Mouse (Mus musculus): ENCODE measurements at regions not wholly inside any gene's neighbourhood (a gene's known extent, or its start where the extent isn't known, plus 50 kb on each side); places are given as distances from the start of the nearest gene placed in this dataset.

- no peak overlapping the region for H3K4me3 ChIP-seq (replicated peaks)
- WGBS: 45% methylated on average over 2 of the region's 2 CpGs
- no peak overlapping the region for H3K27ac ChIP-seq
- H3K4me2 ChIP-seq (replicated peaks): no peak overlapping the region
- H3K27me3 ChIP-seq (replicated peaks): no peaks in the 10 kb centered on the region
- H3K9ac ChIP-seq: no peak overlapping the region
- no peaks in the 10 kb centered on the region for H3K4me1 ChIP-seq (replicated peaks)
- ATAC-seq: no peak
- no peaks in the 10 kb centered on the region for H3K36me3 ChIP-seq
- H3K9me3 ChIP-seq: no peaks in the 10 kb centered on the region
Measured at GRCm38 (mm10) chr3:48911758-48912157, 845.4 kb downstream of the Pcdh18 start.

DNA sequence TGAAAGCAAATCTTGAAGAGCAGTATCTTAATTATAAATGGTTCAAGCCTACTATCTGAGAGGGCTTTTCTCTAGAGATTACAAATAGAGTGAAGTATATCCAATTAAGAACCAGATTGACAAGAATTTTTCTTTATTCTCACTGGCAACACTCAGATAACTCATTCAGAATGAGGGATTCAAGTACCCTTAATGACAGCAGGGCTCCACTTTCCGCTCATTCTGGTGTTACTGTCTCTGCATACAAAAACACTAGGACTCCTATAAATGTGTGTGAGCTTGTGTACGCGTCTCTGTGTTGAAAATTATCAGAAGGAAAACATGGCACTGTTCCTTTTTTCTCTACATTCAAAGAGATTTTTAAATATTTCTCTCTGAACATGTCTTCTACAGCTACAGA lies 866.7 kb downstream of the Pcdh18 start:
- H3K4me2 ChIP-seq (replicated peaks): no peak overlapping the region
- ATAC-seq: no peak
- no peaks in the 10 kb centered on the region for H3K36me3 ChIP-seq
- no peaks in the 10 kb centered on the region for H3K27me3 ChIP-seq (replicated peaks)
- no peak overlapping the region for H3K4me3 ChIP-seq (replicated peaks)
- H3K4me1 ChIP-seq (replicated peaks): no peaks in the 10 kb centered on the region
- no peak overlapping the region for H3K9ac ChIP-seq
- H3K27ac ChIP-seq: no peak overlapping the region
- no peaks in the 10 kb centered on the region for H3K9me3 ChIP-seq
- WGBS: 86% methylated on average over 3 of the region's 3 CpGs

DNA sequence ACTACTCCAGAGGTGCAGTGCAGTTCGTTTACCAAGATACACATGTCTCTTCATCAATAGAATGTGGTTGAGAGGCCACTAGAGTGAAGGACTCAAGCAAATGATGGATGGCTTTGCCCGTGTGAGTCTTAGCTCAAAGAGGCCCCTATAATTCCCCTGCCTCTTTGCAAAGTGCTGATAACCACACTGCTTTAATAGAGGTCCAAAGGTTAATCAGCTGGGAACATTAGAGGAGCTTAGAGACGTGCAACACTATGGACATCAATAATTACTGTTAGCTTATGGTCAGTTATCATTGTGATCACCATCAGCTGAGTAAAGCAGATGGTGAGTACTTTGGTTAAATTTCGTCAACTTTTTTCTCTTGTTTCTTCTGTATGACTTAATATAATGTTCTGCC lies 869.2 kb downstream of the Pcdh18 start:
- Histone ChIP-seq H3K9me3 (no peaks in the 10 kb centered on the region), H3K4me3 (replicated peaks) (no peak overlapping the region), H3K4me2 (replicated peaks) (no peak overlapping the region), H3K4me1 (replicated peaks) (no peaks in the 10 kb centered on the region), H3K27ac (no peak overlapping the region), H3K36me3 (no peaks in the 10 kb centered on the region), H3K9ac (no peak overlapping the region), H3K27me3 (replicated peaks) (no peaks in the 10 kb centered on the region)
- 34% methylated on average over 4 of the region's 4 CpGs for WGBS
- peak; percentile 55; the same call in 1 of the 2 replicates for ATAC-seq

GRCm38 (mm10) chr3:48869527-48869926 lies 887.6 kb downstream of the Pcdh18 start:
- ATAC-seq: no peak
- 73% methylated on average over 2 of the region's 2 CpGs for WGBS
- Histone ChIP-seq H3K27me3 (replicated peaks) (no peaks in the 10 kb centered on the region), H3K36me3 (no peaks in the 10 kb centered on the region), H3K4me2 (replicated peaks) (no peak overlapping the region), H3K4me1 (replicated peaks) (no peaks in the 10 kb centered on the region), H3K9me3 (no peaks in the 10 kb centered on the region), H3K9ac (no peak overlapping the region), H3K27ac (no peak overlapping the region), H3K4me3 (replicated peaks) (no peak overlapping the region)

DNA sequence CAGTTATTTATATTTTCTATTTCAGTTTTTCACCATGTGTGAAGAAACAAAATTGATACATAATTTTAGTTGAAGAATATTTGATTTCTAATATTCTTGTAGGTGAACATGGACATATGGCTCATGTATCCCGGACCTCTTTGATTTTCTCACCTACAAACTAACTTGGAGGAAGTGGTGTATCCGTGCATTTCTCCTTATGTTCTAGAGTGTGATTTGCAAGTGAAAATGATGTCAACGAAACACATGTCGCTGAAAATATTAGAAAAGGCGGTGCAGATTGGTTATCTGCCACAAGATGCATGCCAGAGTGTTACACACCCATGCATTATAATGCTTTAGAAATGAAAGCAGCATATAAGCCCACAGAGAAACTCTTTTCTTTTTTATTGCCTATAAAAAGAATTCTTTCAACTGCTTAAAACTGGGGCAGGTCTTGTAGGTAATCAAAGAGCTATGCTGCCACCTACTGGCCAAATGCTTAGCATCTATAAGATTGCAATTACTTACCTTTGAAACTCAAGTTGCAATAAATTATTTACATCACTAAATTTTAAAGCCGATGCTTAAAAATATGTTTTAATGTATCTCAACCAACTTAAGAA lies 911.0 kb downstream of the Pcdh18 start:
- Histone ChIP-seq H3K36me3 (no peaks in the 10 kb centered on the region), H3K4me2 (replicated peaks) (no peak overlapping the region), H3K4me1 (replicated peaks) (no peaks in the 10 kb centered on the region), H3K9ac (no peak overlapping the region), H3K4me3 (replicated peaks) (no peak overlapping the region), H3K27me3 (replicated peaks) (no peaks in the 10 kb centered on the region), H3K27ac (no peak overlapping the region), H3K9me3 (no peaks in the 10 kb centered on the region)
- 46% methylated on average over 6 of the region's 6 CpGs for WGBS
- ATAC-seq: no peak

GRCm38 (mm10) chr3:48840692-48841091 lies 916.4 kb downstream of the Pcdh18 start:
- Histone ChIP-seq H3K4me2 (replicated peaks) (no peak overlapping the region), H3K4me1 (replicated peaks) (no peaks in the 10 kb centered on the region), H3K27me3 (replicated peaks) (no peaks in the 10 kb centered on the region), H3K4me3 (replicated peaks) (no peak overlapping the region), H3K36me3 (no peaks in the 10 kb centered on the region), H3K9ac (no peak overlapping the region), H3K9me3 (no peaks in the 10 kb centered on the region), H3K27ac (no peak overlapping the region)
- no peak for ATAC-seq
- WGBS: 67% methylated on average over 3 of the region's 3 CpGs

- Histone ChIP-seq H3K4me2 (replicated peaks) (no peak overlapping the region), H3K4me1 (replicated peaks) (no peaks in the 10 kb centered on the region), H3K36me3 (no peaks in the 10 kb centered on the region), H3K4me3 (replicated peaks) (no peak overlapping the region), H3K9ac (no peak overlapping the region), H3K27me3 (replicated peaks) (no peaks in the 10 kb centered on the region), H3K9me3 (no peaks in the 10 kb centered on the region), H3K27ac (no peak overlapping the region)
- 57% methylated on average over 6 of the region's 6 CpGs for WGBS
- no peak for ATAC-seq
Measured at GRCm38 (mm10) chr3:48823360-48823759, 933.8 kb downstream of the Pcdh18 start.

DNA sequence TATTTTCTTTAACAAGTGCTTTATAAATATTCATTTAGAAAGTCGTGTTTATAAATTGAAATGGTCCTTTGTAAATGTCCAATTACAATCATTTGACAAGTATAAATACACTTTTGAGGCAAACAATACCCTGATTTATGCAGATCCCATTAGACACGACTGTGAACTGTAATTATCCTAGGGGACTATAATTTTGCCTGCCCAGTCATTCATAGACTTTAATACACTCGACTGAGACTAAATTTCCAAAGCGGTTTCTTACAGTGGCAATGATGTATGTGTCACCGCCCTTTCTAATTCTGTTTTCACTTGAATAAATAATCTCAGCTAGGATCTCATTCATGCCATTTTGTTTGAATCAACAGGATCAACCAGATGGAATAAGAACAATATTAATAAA lies 952.7 kb downstream of the Pcdh18 start:
- H3K9me3 ChIP-seq: no peaks in the 10 kb centered on the region
- no peaks in the 10 kb centered on the region for H3K4me1 ChIP-seq (replicated peaks)
- 70% methylated on average over 5 of the region's 5 CpGs for WGBS
- H3K36me3 ChIP-seq: no peaks in the 10 kb centered on the region
- H3K4me3 ChIP-seq (replicated peaks): no peak overlapping the region
- no peak overlapping the region for H3K4me2 ChIP-seq (replicated peaks)
- no peak overlapping the region for H3K27ac ChIP-seq
- no peak for ATAC-seq
- H3K27me3 ChIP-seq (replicated peaks): no peaks in the 10 kb centered on the region
- H3K9ac ChIP-seq: no peak overlapping the region

DNA sequence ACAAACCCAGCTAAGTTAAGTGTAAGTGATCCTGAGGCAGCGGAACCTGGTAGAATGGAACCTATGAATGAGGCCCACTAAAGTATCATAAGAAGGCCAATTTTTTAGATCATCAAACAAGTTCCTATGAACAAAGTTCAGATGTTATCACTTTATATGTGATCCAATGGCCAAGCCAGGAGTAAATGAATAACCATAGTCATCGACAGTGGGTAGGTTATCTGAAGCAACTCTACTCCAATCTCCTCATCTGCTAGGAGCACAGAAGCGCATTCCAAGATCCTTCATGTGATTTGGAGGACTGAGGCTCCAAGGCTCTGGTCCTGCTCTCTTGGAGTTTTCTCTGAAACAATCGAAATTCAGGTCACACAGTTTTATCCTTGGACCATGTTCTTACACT lies 985.4 kb downstream of the Pcdh18 start:
- Histone ChIP-seq H3K36me3 (no peaks in the 10 kb centered on the region), H3K9me3 (no peaks in the 10 kb centered on the region), H3K4me3 (replicated peaks) (no peak overlapping the region), H3K4me2 (replicated peaks) (no peak overlapping the region), H3K27ac (no peak overlapping the region), H3K27me3 (replicated peaks) (no peaks in the 10 kb centered on the region), H3K4me1 (replicated peaks) (no peaks in the 10 kb centered on the region), H3K9ac (no peak overlapping the region)
- ATAC-seq: peak; percentile 61
- WGBS: 70% methylated on average over 4 of the region's 4 CpGs
